Mouse (Mus musculus) urinary bladder, postnatal 0 days (tissue): ENCODE results near the gene Lyst. TPM values are rescaled to one million over a fixed set of nuclear protein-coding genes. Genes with fewer than 3 reads are reported as not detected.

Source experiments
- polyA plus RNA-seq: library from polyadenylated mRNA; unstranded; fragments of >200 nt; fragmentation: Nextera tagmentation; extraction: Ambion mirVana; gene quantifications from 2 replicates; pipeline ENCODE4 v1.2.1, GENCODE M21; 2015

Lyst gene
- 2.4 and 3.3 TPM in 2 replicates for polyA plus RNA-seq

DNA sequence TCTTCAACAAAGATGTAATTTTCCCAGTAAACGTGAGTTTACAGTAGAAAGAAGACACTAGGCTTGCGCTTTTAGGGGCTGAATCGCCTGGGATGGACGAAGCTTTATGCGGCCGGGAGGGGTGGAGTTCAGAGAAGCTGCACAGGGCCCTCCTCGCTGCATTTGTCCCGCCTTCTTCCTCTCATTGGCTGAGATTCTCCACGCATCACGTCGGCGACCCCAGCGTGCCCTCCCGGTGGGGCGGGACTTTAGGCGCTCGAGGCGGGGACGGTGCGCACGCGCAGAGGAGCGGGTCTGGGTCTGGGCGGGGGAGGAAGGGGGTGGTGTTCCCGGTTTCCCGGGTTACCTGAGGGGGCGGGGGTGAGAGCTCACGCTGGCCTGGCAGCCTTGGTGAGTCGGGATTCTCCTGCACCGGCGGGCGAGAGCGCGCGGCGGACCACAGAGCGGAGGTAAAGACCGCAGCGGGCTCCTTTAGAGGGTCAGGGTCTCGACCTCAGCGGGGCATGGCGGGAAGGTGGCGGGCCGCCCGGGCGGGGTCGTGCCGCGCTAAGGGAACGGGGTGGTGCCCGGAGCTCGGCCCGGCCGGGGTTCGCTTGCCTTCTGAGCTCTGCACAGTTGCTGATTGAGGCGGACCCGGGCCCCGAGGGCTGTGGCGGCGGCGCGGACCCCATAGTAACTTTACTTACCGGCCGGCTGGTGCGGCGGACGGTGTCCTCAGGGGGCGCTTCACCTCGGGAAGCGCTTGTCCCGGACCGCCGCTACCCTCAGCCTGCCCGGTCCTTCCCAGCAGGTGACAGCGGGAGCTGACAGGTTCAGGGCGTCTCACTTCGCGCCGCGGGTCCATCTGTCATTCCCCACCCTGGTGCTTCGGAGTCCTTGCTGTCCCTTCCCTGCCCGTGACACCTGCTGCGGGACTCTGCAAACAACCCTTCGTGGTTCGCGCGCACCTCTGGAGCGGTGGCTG, at the start of gene Lyst:
Lyst (plus strand) TSS at position 350 of the 964 bp plus-strand sequence.

DNA sequence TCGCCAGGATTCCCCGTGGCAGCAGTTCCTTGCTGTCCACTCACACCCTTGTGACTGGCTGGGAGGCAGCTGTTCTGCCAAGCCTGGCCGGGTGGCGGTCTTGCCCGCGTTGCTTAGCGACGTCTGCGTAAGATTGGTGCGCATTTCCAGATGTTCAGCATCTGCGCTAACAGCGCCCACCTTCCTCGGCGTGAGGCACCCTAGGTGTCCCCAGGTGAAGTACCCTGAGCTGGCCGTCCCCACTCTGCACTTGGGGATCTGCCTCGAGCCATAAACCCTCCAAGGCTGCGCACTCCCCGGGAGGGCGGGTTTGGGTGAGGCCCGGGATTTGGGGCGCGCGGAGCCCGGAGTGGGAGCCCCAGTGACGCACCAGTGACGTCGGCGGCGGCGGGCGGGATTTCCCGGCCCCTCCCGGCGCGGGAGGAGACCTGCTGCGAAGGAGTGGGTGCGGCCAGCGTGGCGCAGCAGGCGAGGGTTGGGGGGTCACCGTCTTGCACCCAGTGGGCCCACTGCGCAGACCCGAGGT, 193.8 kb downstream of the Lyst start, which contains the start of gene Gng4:
Gng4 (plus strand) TSS at position 166 of the 526 bp plus-strand sequence.

Other genes with a start within 250 kb of the Lyst start
- gene Gpr137b, start 196.4 kb upstream of the Lyst start, polyA plus RNA-seq = 11.1 and 12.1 TPM in 2 replicates
- gene Nid1, start 152.8 kb upstream of the Lyst start, polyA plus RNA-seq = 103 and 118 TPM in 2 replicates
- gene Gng4, start 193.7 kb downstream of the Lyst start, polyA plus RNA-seq = 1.3 and 1.6 TPM in 2 replicates